Mouse (Mus musculus) kidney, adult 2 months (tissue): ENCODE results near the gene Msx3.

Experiments
- CTCF ChIP-seq: fragments of 200-500 bp; conservative IDR thresholded peaks from 2 replicates; pipeline ENCODE4 v1.5.1; 2011; ENCODE audit warnings: low read depth, mild to moderate bottlenecking, control low read depth, low read length, moderate library complexity, mixed read lengths; ENCODE audit not compliant: insufficient read depth, insufficient read length
- POLR2A ChIP-seq: fragments of 200-500 bp; IDR thresholded peaks from one replicate; pipeline ENCODE4 v1.6.1; 2011; ENCODE audit warnings: low read depth, low read length, control low read depth

- TF ChIP-seq CTCF (no peak), POLR2A (no peak)
These were observed 13.4 kb downstream of the Msx3 start for GRCm38 (mm10) chr7:140035456-140035855.
